Mouse (Mus musculus): ENCODE results near the gene Kcnn4. TPM values are rescaled to one million over a fixed set of nuclear protein-coding genes. Genes with fewer than 3 reads are reported as not detected.
"Not testable (repeated sequence)": the region's sequence is repeated elsewhere in the genome, so short reads cannot be mapped to it uniquely, and the experiment has no call there.

Gene Kcnn4
- polyA plus RNA-seq, 1 experiment from 2014 or later: 1.9 TPM

DNA sequence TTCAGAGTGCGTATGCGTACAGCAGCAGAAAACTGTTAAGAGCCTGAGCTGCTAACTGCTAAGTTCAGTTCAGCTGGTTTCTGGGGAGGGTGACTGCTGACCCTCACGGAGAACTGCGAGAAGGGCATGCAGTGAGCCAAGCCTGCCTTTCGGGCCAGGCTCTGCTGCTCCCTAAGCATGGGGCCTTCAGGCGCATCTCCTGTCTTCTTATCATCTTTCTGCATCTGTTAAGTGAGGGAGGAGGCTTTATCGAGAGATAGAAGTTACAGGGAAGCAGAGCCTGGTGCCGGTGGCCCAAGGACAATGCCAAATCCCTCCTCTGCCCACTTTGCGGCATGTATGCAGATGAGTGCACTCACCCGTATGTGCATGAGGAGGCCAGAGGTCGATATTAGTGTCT lies 26.8 kb downstream of the Kcnn4 start:
- 77% methylated on average over 11 of the region's 11 CpGs for WGBS
- no peak overlapping the region for H3K4me3 ChIP-seq
- no peak overlapping the region for H3K27ac ChIP-seq

GRCm38 (mm10) chr7:24398364-24398913 lies 28.4 kb downstream of the Kcnn4 start:
- H3K27me3 ChIP-seq: no peaks in the 10 kb centered on the region
- H3K9ac ChIP-seq: no peak overlapping the region
- WGBS: 92% methylated on average over 8 of the region's 8 CpGs
- peaks cover 12% of the 10 kb centered on the region; the same call in 1 of the 2 replicates for H3K4me1 ChIP-seq
- H3K9me3 ChIP-seq: peaks cover 9% of the 10 kb centered on the region
- H3K27ac ChIP-seq: no peak overlapping the region
- ATAC-seq (ENCODE audit: insufficient number of reproducible peaks, insufficient read depth, low FRiP score, low TSS enrichment, low read depth): no peak
- H3K4me2 ChIP-seq: no peak overlapping the region
- peaks cover 15% of the 10 kb centered on the region for H3K36me3 ChIP-seq
- H3K4me3 ChIP-seq: no peak overlapping the region

More for the DNA sequence above, 26.8 kb downstream of the Kcnn4 start:
- Histone ChIP-seq H3K4me1 (peaks cover 12% of the 10 kb centered on the region; the same call in 1 of the 2 replicates), H3K9me3 (no peaks in the 10 kb centered on the region), H3K9ac (0 out of 2 replicates have a peak overlapping the region, but pooled peaks have one; percentile 32), H3K27me3 (no peaks in the 10 kb centered on the region), H3K36me3 (no peaks in the 10 kb centered on the region), H3K4me2 (no peak overlapping the region)
- no peak for ATAC-seq (ENCODE audit: insufficient number of reproducible peaks, insufficient read depth, low FRiP score, low TSS enrichment, low read depth)

DNA sequence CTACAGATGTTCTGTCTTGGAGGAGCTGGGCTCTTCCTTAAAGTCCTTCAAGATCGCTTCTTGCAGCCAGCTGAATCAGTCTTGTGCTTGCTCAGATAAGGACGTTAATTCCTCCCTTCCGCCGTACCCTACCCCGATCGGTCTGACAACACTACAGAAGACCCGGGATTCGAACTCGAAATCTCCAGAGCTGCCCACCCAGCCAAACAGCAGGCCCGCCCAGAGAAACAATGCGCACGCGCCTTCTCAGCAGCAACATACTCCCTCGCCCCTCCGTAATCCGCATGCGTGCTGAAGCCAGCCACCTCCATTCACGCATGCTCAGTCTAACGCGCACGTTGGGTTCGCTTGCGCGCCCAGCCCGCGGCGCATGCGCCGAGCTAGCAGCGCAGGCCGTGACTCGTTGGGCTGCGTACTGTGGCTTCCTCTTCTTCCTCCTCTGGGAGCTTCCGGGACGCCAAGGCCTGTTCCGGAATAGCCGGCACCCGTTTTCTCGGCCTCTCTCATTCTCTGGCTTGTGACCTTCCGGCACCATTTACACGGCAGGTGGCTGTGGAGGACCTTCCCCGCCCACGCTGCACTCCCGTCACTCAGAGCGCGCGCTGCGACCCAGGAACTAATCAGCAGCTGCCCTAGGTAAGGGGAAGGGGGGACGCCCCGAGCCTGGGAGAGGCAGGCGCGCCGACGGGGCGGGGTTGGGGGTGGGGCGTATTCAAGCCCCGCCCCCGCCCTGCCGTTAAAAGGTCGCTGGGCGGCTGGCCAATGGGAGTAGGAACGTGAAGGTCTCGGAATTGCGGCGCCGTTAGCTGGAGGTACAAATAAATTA lies 29.4 kb downstream of the Kcnn4 start, which contains the start of gene Smg9:
TSS of gene Smg9 (plus strand) at position 364 of the 826 bp plus-strand sequence.
- ATAC-seq (ENCODE audit: insufficient number of reproducible peaks, insufficient read depth, low FRiP score, low TSS enrichment, low read depth): peak; percentile 92
- H3K4me1 ChIP-seq: peaks cover 9% of the 10 kb centered on the region; the same call in 1 of the 2 replicates
- WGBS: 3% methylated on average over 66 of the region's 66 CpGs
- H3K4me3 ChIP-seq: peak within 1 kb of the TSS; percentile 62
- H3K9ac ChIP-seq: peak within 1 kb of the TSS; percentile 79
- peaks cover 24% of the 10 kb centered on the region for H3K36me3 ChIP-seq
- H3K4me2 ChIP-seq: peak within 1 kb of the TSS; percentile 66
- H3K27me3 ChIP-seq: no peaks in the 10 kb centered on the region
- H3K27ac ChIP-seq: peak within 1 kb of the TSS; percentile 97
- H3K9me3 ChIP-seq: peaks cover 9% of the 10 kb centered on the region

- Histone ChIP-seq H3K4me1 (0 out of 2 replicates have a peak, but pooled peaks cover 3% of the 10 kb centered on the region), H3K4me2 (peak overlapping the region; percentile 66), H3K9ac (peak overlapping the region; percentile 79), H3K4me3 (peak overlapping the region; percentile 62), H3K27me3 (no peaks in the 10 kb centered on the region), H3K36me3 (peaks cover 30% of the 10 kb centered on the region), H3K9me3 (peaks cover 9% of the 10 kb centered on the region), H3K27ac (peak overlapping the region; percentile 97)
- 24% methylated on average over 3 of the region's 3 CpGs for WGBS
- ATAC-seq (ENCODE audit: insufficient number of reproducible peaks, insufficient read depth, low FRiP score, low TSS enrichment, low read depth): no peak
Measured at GRCm38 (mm10) chr7:24400082-24400452, 30.0 kb downstream of the Kcnn4 start.

DNA sequence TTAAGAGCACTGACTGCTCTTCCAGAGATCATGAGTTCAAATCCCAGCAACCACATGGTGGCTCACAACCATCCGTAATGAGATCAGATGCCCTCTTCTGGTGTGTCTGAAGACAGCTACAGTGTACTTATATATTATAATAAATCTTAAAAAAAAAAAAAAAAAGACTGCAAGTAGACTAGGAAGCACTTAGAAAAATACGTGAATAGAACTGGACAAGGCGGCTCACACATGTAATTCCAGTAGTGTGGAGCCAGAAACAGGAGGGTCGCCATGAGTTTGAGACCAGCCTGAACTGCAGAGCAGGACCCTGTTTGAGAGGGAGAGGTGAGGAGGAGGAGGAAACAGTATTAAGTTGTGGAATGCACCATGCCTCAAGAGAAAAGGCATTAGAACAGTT lies 30.4 kb downstream of the Kcnn4 start:
- H3K4me2 ChIP-seq: peak overlapping the region; percentile 66

DNA sequence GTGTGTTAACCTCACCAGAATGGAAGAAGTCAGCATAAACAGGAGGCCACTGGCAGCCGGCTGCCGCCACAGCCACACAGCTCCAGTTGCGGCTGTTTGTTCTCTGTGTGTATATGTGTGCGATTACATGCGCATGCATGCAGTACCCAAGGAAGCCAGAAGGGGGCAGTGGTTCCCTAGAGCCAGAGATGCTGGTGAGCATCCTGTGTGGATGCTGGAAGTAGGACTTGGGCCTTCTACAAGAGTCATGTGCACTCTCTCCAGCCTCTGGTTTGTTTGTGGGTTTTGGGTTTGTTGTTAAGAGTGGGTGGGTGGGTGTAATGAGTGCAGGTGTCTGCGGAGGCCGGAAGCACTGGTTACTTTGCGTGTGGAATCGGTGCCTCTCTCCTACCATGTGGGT lies 32.8 kb downstream of the Kcnn4 start:
- 96% methylated on average over 9 of the region's 9 CpGs for WGBS
- no peak overlapping the region for H3K4me3 ChIP-seq
- peaks cover 9% of the 10 kb centered on the region for H3K9me3 ChIP-seq
- H3K9ac ChIP-seq: no peak overlapping the region
- no peak overlapping the region for H3K27ac ChIP-seq
- no peaks in the 10 kb centered on the region for H3K27me3 ChIP-seq
- H3K4me1 ChIP-seq: peaks cover 9% of the 10 kb centered on the region; the same call in 1 of the 2 replicates
- no peak overlapping the region for H3K4me2 ChIP-seq
- H3K36me3 ChIP-seq: peaks cover 53% of the 10 kb centered on the region
- ATAC-seq (ENCODE audit: insufficient number of reproducible peaks, insufficient read depth, low FRiP score, low TSS enrichment, low read depth): no peak

More for the DNA sequence above, 30.4 kb downstream of the Kcnn4 start:
- peak overlapping the region; percentile 62 for H3K4me3 ChIP-seq
- H3K9ac ChIP-seq; H3K27ac ChIP-seq; H3K4me1 ChIP-seq; H3K9me3 ChIP-seq; H3K27me3 ChIP-seq; ATAC-seq (ENCODE audit: insufficient number of reproducible peaks, insufficient read depth, low FRiP score, low TSS enrichment, low read depth): not testable (repeated sequence)
- WGBS: 92% methylated on average over 4 of the region's 4 CpGs
- peaks cover 34% of the 10 kb centered on the region for H3K36me3 ChIP-seq

DNA sequence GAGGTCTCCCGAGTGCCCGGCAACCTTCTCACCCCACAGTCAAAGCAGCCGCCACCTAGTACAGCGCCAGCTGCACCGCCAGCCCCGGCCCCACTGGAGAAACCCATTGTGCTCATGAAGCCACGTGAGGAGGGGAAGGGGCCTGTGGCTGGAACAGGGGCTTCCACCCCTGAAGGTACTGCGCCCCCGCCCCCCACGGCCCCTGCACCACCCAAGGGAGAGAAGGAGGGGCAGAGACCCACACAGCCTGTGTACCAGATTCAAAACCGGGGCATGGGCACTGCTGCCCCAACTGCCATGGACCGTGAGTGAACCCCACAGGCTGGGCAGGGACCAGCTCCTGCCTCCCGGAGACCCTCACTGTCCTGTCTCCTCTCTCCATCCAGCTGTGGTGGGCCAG lies 35.6 kb downstream of the Kcnn4 start:
- no peak for ATAC-seq (ENCODE audit: insufficient number of reproducible peaks, insufficient read depth, low FRiP score, low TSS enrichment, low read depth)
- no peak overlapping the region for H3K4me2 ChIP-seq
- H3K4me1 ChIP-seq: peaks cover 8% of the 10 kb centered on the region; the same call in 1 of the 2 replicates
- no peaks in the 10 kb centered on the region for H3K27me3 ChIP-seq
- H3K27ac ChIP-seq: no peak overlapping the region
- 93% methylated on average over 13 of the region's 13 CpGs for WGBS
- H3K9ac ChIP-seq: 0 out of 2 replicates have a peak overlapping the region, but pooled peaks have one; percentile 16
- H3K9me3 ChIP-seq: peaks cover 9% of the 10 kb centered on the region
- H3K4me3 ChIP-seq: no peak overlapping the region
- peaks cover 64% of the 10 kb centered on the region for H3K36me3 ChIP-seq

GRCm38 (mm10) chr7:24406528-24407344 lies 36.7 kb downstream of the Kcnn4 start:
- H3K4me2 ChIP-seq: no peak overlapping the region
- no peaks in the 10 kb centered on the region for H3K27me3 ChIP-seq
- H3K36me3 ChIP-seq: peaks cover 66% of the 10 kb centered on the region
- H3K9ac ChIP-seq: 0 out of 2 replicates have a peak overlapping the region, but pooled peaks have one; percentile 16
- H3K9me3 ChIP-seq: peaks cover 9% of the 10 kb centered on the region
- no peak for ATAC-seq (ENCODE audit: insufficient number of reproducible peaks, insufficient read depth, low FRiP score, low TSS enrichment, low read depth)
- no peak overlapping the region for H3K4me3 ChIP-seq
- H3K4me1 ChIP-seq: peaks cover 7% of the 10 kb centered on the region; the same call in 1 of the 2 replicates
- H3K27ac ChIP-seq: no peak overlapping the region; the same call in 1 of the 2 replicates
- WGBS: 42% methylated on average over 5 of the region's 5 CpGs

GRCm38 (mm10) chr7:24408186-24408585 lies 38.1 kb downstream of the Kcnn4 start:
- H3K9ac ChIP-seq: no peak overlapping the region
- H3K4me3 ChIP-seq: no peak overlapping the region
- peaks cover 64% of the 10 kb centered on the region for H3K36me3 ChIP-seq
- H3K4me2 ChIP-seq: no peak overlapping the region
- no peaks in the 10 kb centered on the region for H3K9me3 ChIP-seq
- H3K27me3 ChIP-seq: no peaks in the 10 kb centered on the region
- peaks cover 7% of the 10 kb centered on the region; the same call in 1 of the 2 replicates for H3K4me1 ChIP-seq
- H3K27ac ChIP-seq: no peak overlapping the region
- ATAC-seq (ENCODE audit: insufficient number of reproducible peaks, insufficient read depth, low FRiP score, low TSS enrichment, low read depth): no peak
- WGBS: 89% methylated on average over 9 of the region's 9 CpGs

- Histone ChIP-seq H3K27me3 (no peaks in the 10 kb centered on the region), H3K27ac (no peak overlapping the region), H3K9ac (no peak overlapping the region), H3K36me3 (peaks cover 53% of the 10 kb centered on the region), H3K9me3 (no peaks in the 10 kb centered on the region), H3K4me1 (peaks cover 7% of the 10 kb centered on the region; the same call in 1 of the 2 replicates), H3K4me3 (no peak overlapping the region), H3K4me2 (no peak overlapping the region)
- ATAC-seq (ENCODE audit: insufficient number of reproducible peaks, insufficient read depth, low FRiP score, low TSS enrichment, low read depth): no peak
- 88% methylated on average over 6 of the region's 6 CpGs for WGBS
Measured at GRCm38 (mm10) chr7:24410123-24410522, 40.1 kb downstream of the Kcnn4 start.

DNA sequence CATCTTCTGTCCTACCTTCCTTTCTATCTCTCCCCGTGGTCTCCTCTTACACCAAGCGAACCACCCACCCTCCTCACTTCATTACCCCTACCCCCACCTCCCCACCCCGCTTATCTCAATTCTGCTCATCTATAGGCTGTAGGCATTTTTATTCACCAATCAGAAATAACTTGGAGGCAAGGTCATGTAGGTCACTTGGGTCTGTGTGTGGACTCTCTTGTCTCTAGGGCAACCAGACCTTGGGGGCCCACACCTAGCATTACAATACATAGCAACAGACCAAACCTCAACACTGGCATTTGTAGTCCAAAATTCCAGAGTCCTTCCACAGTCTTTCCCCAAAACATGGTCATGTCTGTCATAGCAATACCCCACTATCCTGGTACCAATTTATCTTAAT lies 40.8 kb downstream of the Kcnn4 start:
- WGBS: 88% methylated on average over 3 of the region's 3 CpGs
- Histone ChIP-seq H3K36me3 (peaks cover 46% of the 10 kb centered on the region), H3K27ac (no peak overlapping the region)

More for the DNA sequence above, 40.8 kb downstream of the Kcnn4 start:
- no peak for ATAC-seq (ENCODE audit: insufficient number of reproducible peaks, insufficient read depth, low FRiP score, low TSS enrichment, low read depth)
- H3K9me3 ChIP-seq: no peaks in the 10 kb centered on the region
- no peaks in the 10 kb centered on the region for H3K27me3 ChIP-seq
- peaks cover 7% of the 10 kb centered on the region; the same call in 1 of the 2 replicates for H3K4me1 ChIP-seq
- no peak overlapping the region for H3K9ac ChIP-seq
- no peak overlapping the region for H3K4me3 ChIP-seq
- H3K4me2 ChIP-seq: no peak overlapping the region

Measured in embryonic facial prominence, embryonic 13.5 days (tissue).